Mouse (Mus musculus) heart, embryonic 16.5 days (tissue): ENCODE data around the gene Gm13871. TPM values are rescaled to one million over a fixed set of nuclear protein-coding genes. Genes with fewer than 3 reads are reported as not detected.
"Not testable (repeated sequence)": the region's sequence is repeated elsewhere in the genome, so short reads cannot be mapped to it uniquely, and the experiment has no call there.

ENCODE experiments used
- ATAC-seq: fragments of 200-750 bp; cut with Nextera tagmentation; replicated peaks from 2 replicates; pipeline ENCODE4 v1.8.0; 2017; ENCODE audit warnings: moderate number of reproducible peaks; ENCODE audit not compliant: insufficient read depth, low FRiP score; ENCODE audit errors: extremely low read depth
- H3K27ac ChIP-seq: fragments of 300-500 bp; sonication (generic); 2 replicates; pipeline ENCODE4 v1.5.1; 2014; ENCODE audit warnings: mild to moderate bottlenecking, low read length, control low read depth, moderate library complexity
- H3K27me3 ChIP-seq: fragments of 300-500 bp; sonication (generic); 2 replicates; pipeline ENCODE4 v1.6.1; 2014; ENCODE audit warnings: low read length, mixed read lengths; ENCODE audit not compliant: control insufficient read depth, insufficient read depth
- H3K36me3 ChIP-seq: fragments of 300-500 bp; sonication (generic); 2 replicates; pipeline ENCODE4 v1.6.1; 2014; ENCODE audit not compliant: control insufficient read depth, insufficient read depth
- H3K4me1 ChIP-seq: fragments of 300-500 bp; sonication (generic); 2 replicates; pipeline ENCODE4 v1.6.1; 2014; ENCODE audit warnings: low read length, mixed read lengths; ENCODE audit not compliant: control insufficient read depth, insufficient read depth
- H3K4me2 ChIP-seq: fragments of 300-500 bp; sonication (generic); 2 replicates; pipeline ENCODE4 v1.6.1; 2014; ENCODE audit warnings: low read depth, mild to moderate bottlenecking, control low read depth, low read length
- H3K4me3 ChIP-seq: fragments of 300-500 bp; sonication (generic); 2 replicates; pipeline ENCODE4 v1.5.1; 2014; ENCODE audit warnings: mild to moderate bottlenecking, control low read depth, low read length
- H3K9ac ChIP-seq: fragments of 300-500 bp; sonication (generic); 2 replicates; pipeline ENCODE4 v1.6.1; 2014; ENCODE audit warnings: low read length, control low read depth
- H3K9me3 ChIP-seq: fragments of 300-500 bp; sonication (generic); replicated peaks from 2 replicates; pipeline ENCODE4 v1.6.1; 2016; ENCODE audit warnings: low read length; ENCODE audit not compliant: control insufficient read depth
- WGBS: fragments of 180-500 bp; shearing (Covaris S2); extraction: QIAGEN DNeasy Blood & Tissue Kit; methylation state at CpG from one replicate; pipeline ENCODE4 v1.1.7; 2014; 5-methylcytosine and 5-hydroxymethylcytosine counted together
- polyA plus RNA-seq: library from polyadenylated mRNA; unstranded; fragments of >200 nt; fragmentation: Nextera tagmentation; extraction: Ambion mirVana; gene quantifications from 2 replicates; pipeline ENCODE4 v1.2.1, GENCODE M21; 2015

Gene Gm13871
- not detected in 2 replicates for polyA plus RNA-seq

GRCm38 (mm10) chr4:73905853-73906252, at the start of gene Gm13871:
TSS of gene Gm13871 (minus strand) at chr4:73905953.
- not testable (repeated sequence) for H3K36me3 ChIP-seq, H3K9ac ChIP-seq, H3K9me3 ChIP-seq, H3K27ac ChIP-seq, H3K4me3 ChIP-seq, ATAC-seq, H3K4me1 ChIP-seq, H3K27me3 ChIP-seq, H3K4me2 ChIP-seq
- no CpG with 5 or more reads among the region's 4 CpGs for WGBS

GRCm38 (mm10) chr4:73950375-73950896, 44.7 kb upstream of the Gm13871 start, which contains the start of gene 2310002L09Rik:
TSS of gene 2310002L09Rik (minus strand) at chr4:73950846.
- Histone ChIP-seq H3K4me2 (no peak within 1 kb of the TSS), H3K9me3 (no peaks in the 10 kb centered on the region), H3K27me3 (no peaks in the 10 kb centered on the region), H3K4me1 (no peaks in the 10 kb centered on the region), H3K9ac (no peak within 1 kb of the TSS), H3K27ac (no peak within 1 kb of the TSS), H3K4me3 (no peak within 1 kb of the TSS), H3K36me3 (no peaks in the 10 kb centered on the region)
- ATAC-seq: no peak
- 70% methylated on average over 8 of the region's 8 CpGs for WGBS

GRCm38 (mm10) chr4:73920660-73921059, 14.9 kb upstream of the Gm13871 start, which contains the start of gene Gm11756:
TSS of gene Gm11756 (minus strand) at chr4:73920760.
- H3K4me1 ChIP-seq, H3K36me3 ChIP-seq, H3K4me3 ChIP-seq, H3K4me2 ChIP-seq, H3K9me3 ChIP-seq, ATAC-seq, H3K27me3 ChIP-seq, H3K27ac ChIP-seq, H3K9ac ChIP-seq: not testable (repeated sequence)
- 75% methylated on average over 6 of the region's 6 CpGs for WGBS

GRCm38 (mm10) chr4:73891012-73891411, 14.7 kb downstream of the Gm13871 start, which contains the start of gene Gm11757:
TSS of gene Gm11757 (minus strand) at chr4:73891112.
- not testable (repeated sequence) for H3K36me3 ChIP-seq, H3K27me3 ChIP-seq, H3K4me3 ChIP-seq, H3K4me1 ChIP-seq, H3K4me2 ChIP-seq, H3K27ac ChIP-seq, ATAC-seq, H3K9me3 ChIP-seq, H3K9ac ChIP-seq
- no CpG with 5 or more reads among the region's 4 CpGs for WGBS

GRCm38 (mm10) chr4:73876166-73876565, 29.6 kb downstream of the Gm13871 start, which contains the start of gene Gm11758:
TSS of gene Gm11758 (minus strand) at chr4:73876266.
- not testable (repeated sequence) for H3K4me3 ChIP-seq, H3K36me3 ChIP-seq, H3K9me3 ChIP-seq, H3K9ac ChIP-seq, H3K4me2 ChIP-seq, H3K4me1 ChIP-seq, H3K27ac ChIP-seq, H3K27me3 ChIP-seq, ATAC-seq
- WGBS: no CpG with 5 or more reads among the region's 4 CpGs

Other genes with a start within 250 kb of the Gm13871 start
- gene Gm11239, start 237.6 kb downstream of the Gm13871 start, polyA plus RNA-seq: not detected in 2 replicates
- not detected in 2 replicates for gene Gm428, start 222.4 kb downstream of the Gm13871 start, polyA plus RNA-seq
- 0.81 and 0.86 TPM in 2 replicates for gene Rasef, start 115.0 kb downstream of the Gm13871 start, polyA plus RNA-seq
- not detected in 2 replicates for gene Gm11758, start 29.7 kb downstream of the Gm13871 start, polyA plus RNA-seq
- gene Gm11757, start 14.8 kb downstream of the Gm13871 start, polyA plus RNA-seq: not detected in 2 replicates
- not detected in 2 replicates for gene Gm11756, start 14.8 kb upstream of the Gm13871 start, polyA plus RNA-seq
- gene 2310002L09Rik, start 44.9 kb upstream of the Gm13871 start, polyA plus RNA-seq: 1.7 and 2.4 TPM in 2 replicates
- gene Frmd3, start 107.5 kb upstream of the Gm13871 start, polyA plus RNA-seq: 0.25 and 0.32 TPM in 2 replicates